Mouse (Mus musculus): ENCODE measurements around the gene Gripap1. TPM values are rescaled to one million over a fixed set of nuclear protein-coding genes. Genes with fewer than 3 reads are reported as not detected.
"Not testable (repeated sequence)": the region's sequence is repeated elsewhere in the genome, so short reads cannot be mapped to it uniquely, and the experiment has no call there.

Gripap1 gene
- polyA plus RNA-seq, 1 experiment from 2014 or later = 25.0 TPM

DNA sequence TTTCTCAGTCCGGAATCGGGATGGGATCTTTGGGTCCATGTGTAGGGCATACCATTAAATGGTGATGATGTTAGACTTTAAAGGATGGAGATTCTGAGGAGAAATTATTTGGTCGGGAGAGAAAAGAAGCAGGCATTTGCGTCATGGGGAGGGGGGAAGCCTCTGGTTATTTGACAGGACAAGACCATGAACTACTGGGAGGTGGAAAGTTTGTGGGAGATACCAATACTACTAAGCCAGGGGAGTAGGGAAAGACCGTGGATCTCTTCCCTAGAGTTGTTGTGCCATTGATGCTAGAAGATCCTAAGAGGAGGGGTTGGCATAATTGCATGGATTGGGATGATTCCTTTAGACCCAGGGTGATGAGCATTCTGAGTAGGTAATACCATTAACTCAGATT, 744 bp downstream of the Gripap1 start:
- Histone ChIP-seq H3K27ac (replicated peaks in 1 of 2; ENCODE audit: control insufficient read depth in 1 of 2, insufficient read depth in 1 of 2, low read depth in 2 of 2, low read length in 2 of 2) (no peak overlapping the region), H3K9me3 (ENCODE audit: control insufficient read depth, low read length) (no peaks in the 10 kb centered on the region), H3K27me3 (ENCODE audit: control insufficient read depth, insufficient read depth, low read length) (no peaks in the 10 kb centered on the region), H3K36me3 (ENCODE audit: control insufficient read depth, insufficient read depth, low read length) (0 out of 2 replicates have a peak, but pooled peaks cover 5% of the 10 kb centered on the region), H3K4me3 (ENCODE audit: control insufficient read depth in 1 of 2, insufficient read depth in 1 of 2, low read depth in 1 of 2, low read length in 2 of 2) (peak overlapping the region; percentile 55 to 70), H3K9ac (ENCODE audit: low read length) (peak overlapping the region; percentile 69), H3K4me2 (ENCODE audit: low read length) (peak overlapping the region; percentile 64), H3K4me1 (ENCODE audit: control insufficient read depth in 2 of 2, insufficient read depth in 2 of 2, low read length in 2 of 2) (no peaks in the 10 kb centered on the region; a peak in 1 of 4 replicates)
- ATAC-seq (ENCODE audit: insufficient number of reproducible peaks, insufficient read depth, low FRiP score, low read depth) = no peak
- 22% methylated on average over 5 of the region's 5 CpGs for WGBS

DNA sequence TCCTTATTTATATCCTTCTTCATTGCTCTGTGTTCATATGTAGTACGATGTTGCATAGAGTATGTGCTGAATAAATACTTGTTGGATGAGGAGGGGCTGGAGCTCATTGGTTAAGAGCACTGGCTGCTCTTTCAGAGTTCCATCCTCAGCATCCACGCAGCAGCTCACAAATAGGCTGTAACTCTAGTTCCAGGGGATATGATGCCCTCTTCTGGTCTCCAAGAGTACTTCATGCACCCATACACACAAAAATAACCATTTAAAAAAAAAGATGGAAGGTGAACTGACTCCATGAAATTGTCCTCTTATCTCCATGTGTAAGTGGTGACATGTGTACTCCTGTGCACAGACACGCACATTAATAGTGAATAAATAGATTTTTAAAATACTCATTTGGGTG, 3.8 kb downstream of the Gripap1 start:
- no peaks in the 10 kb centered on the region; a peak in 1 of 4 replicates for H3K4me1 ChIP-seq (ENCODE audit: control insufficient read depth in 2 of 2, insufficient read depth in 2 of 2, low read length in 2 of 2)
- no peaks in the 10 kb centered on the region for H3K9me3 ChIP-seq (ENCODE audit: control insufficient read depth, low read length)
- H3K4me2 ChIP-seq (ENCODE audit: low read length) = no peak overlapping the region
- no peak overlapping the region for H3K4me3 ChIP-seq (ENCODE audit: control insufficient read depth in 1 of 2, insufficient read depth in 1 of 2, low read depth in 1 of 2, low read length in 2 of 2)
- H3K27ac ChIP-seq (replicated peaks in 1 of 2; ENCODE audit: control insufficient read depth in 1 of 2, insufficient read depth in 1 of 2, low read depth in 2 of 2, low read length in 2 of 2) = no peak overlapping the region
- 0 out of 2 replicates have a peak, but pooled peaks cover 10% of the 10 kb centered on the region for H3K36me3 ChIP-seq (ENCODE audit: control insufficient read depth, insufficient read depth, low read length)
- H3K27me3 ChIP-seq (ENCODE audit: control insufficient read depth, insufficient read depth, low read length) = no peaks in the 10 kb centered on the region
- WGBS = 40% methylated on average over 3 of the region's 3 CpGs
- no peak overlapping the region for H3K9ac ChIP-seq (ENCODE audit: low read length)
- ATAC-seq (ENCODE audit: insufficient number of reproducible peaks, insufficient read depth, low FRiP score, low read depth) = no peak

GRCm38 (mm10) chrX:7795016-7795415, 5.5 kb downstream of the Gripap1 start:
- no peaks in the 10 kb centered on the region; a peak in 1 of 4 replicates for H3K4me1 ChIP-seq (ENCODE audit: control insufficient read depth in 2 of 2, insufficient read depth in 2 of 2, low read length in 2 of 2)
- H3K9ac ChIP-seq (ENCODE audit: low read length) = no peak overlapping the region
- H3K27me3 ChIP-seq (ENCODE audit: control insufficient read depth, insufficient read depth, low read length) = no peaks in the 10 kb centered on the region
- ATAC-seq (ENCODE audit: insufficient number of reproducible peaks, insufficient read depth, low FRiP score, low read depth) = no peak
- no peak overlapping the region for H3K27ac ChIP-seq (replicated peaks in 1 of 2; ENCODE audit: control insufficient read depth in 1 of 2, insufficient read depth in 1 of 2, low read depth in 2 of 2, low read length in 2 of 2)
- H3K4me3 ChIP-seq (ENCODE audit: control insufficient read depth in 1 of 2, insufficient read depth in 1 of 2, low read depth in 1 of 2, low read length in 2 of 2) = no peak overlapping the region
- no peak overlapping the region for H3K4me2 ChIP-seq (ENCODE audit: low read length)
- WGBS = 19% methylated on average over 7 of the region's 7 CpGs
- no peaks in the 10 kb centered on the region for H3K9me3 ChIP-seq (ENCODE audit: control insufficient read depth, low read length)
- H3K36me3 ChIP-seq (ENCODE audit: control insufficient read depth, insufficient read depth, low read length) = peaks cover 21% of the 10 kb centered on the region

GRCm38 (mm10) chrX:7797327-7797726, 7.8 kb downstream of the Gripap1 start:
- Histone ChIP-seq H3K4me2 (ENCODE audit: low read length) (no peak overlapping the region), H3K9me3 (ENCODE audit: control insufficient read depth, low read length) (no peaks in the 10 kb centered on the region), H3K27me3 (ENCODE audit: control insufficient read depth, insufficient read depth, low read length) (no peaks in the 10 kb centered on the region), H3K4me3 (ENCODE audit: control insufficient read depth in 1 of 2, insufficient read depth in 1 of 2, low read depth in 1 of 2, low read length in 2 of 2) (no peak overlapping the region), H3K4me1 (ENCODE audit: control insufficient read depth in 2 of 2, insufficient read depth in 2 of 2, low read length in 2 of 2) (no peaks in the 10 kb centered on the region), H3K9ac (ENCODE audit: low read length) (no peak overlapping the region), H3K36me3 (ENCODE audit: control insufficient read depth, insufficient read depth, low read length) (peaks cover 33% of the 10 kb centered on the region), H3K27ac (replicated peaks in 1 of 2; ENCODE audit: control insufficient read depth in 1 of 2, insufficient read depth in 1 of 2, low read depth in 2 of 2, low read length in 2 of 2) (no peak overlapping the region)
- no peak for ATAC-seq (ENCODE audit: insufficient number of reproducible peaks, insufficient read depth, low FRiP score, low read depth)
- WGBS = 77% methylated on average over 3 of the region's 3 CpGs

GRCm38 (mm10) chrX:7802157-7802556, 12.6 kb downstream of the Gripap1 start:
- not testable (repeated sequence) for H3K4me2 ChIP-seq (ENCODE audit: low read length); H3K27ac ChIP-seq (replicated peaks in 1 of 2; ENCODE audit: control insufficient read depth in 1 of 2, insufficient read depth in 1 of 2, low read depth in 2 of 2, low read length in 2 of 2); H3K27me3 ChIP-seq (ENCODE audit: control insufficient read depth, insufficient read depth, low read length); H3K4me3 ChIP-seq (ENCODE audit: control insufficient read depth in 1 of 2, insufficient read depth in 1 of 2, low read depth in 1 of 2, low read length in 2 of 2); ATAC-seq (ENCODE audit: insufficient number of reproducible peaks, insufficient read depth, low FRiP score, low read depth); H3K4me1 ChIP-seq (ENCODE audit: control insufficient read depth in 2 of 2, insufficient read depth in 2 of 2, low read length in 2 of 2); H3K9me3 ChIP-seq (ENCODE audit: control insufficient read depth, low read length); H3K9ac ChIP-seq (ENCODE audit: low read length)
- H3K36me3 ChIP-seq (ENCODE audit: control insufficient read depth, insufficient read depth, low read length) = peaks cover 54% of the 10 kb centered on the region
- 78% methylated on average over 2 of the region's 2 CpGs for WGBS

DNA sequence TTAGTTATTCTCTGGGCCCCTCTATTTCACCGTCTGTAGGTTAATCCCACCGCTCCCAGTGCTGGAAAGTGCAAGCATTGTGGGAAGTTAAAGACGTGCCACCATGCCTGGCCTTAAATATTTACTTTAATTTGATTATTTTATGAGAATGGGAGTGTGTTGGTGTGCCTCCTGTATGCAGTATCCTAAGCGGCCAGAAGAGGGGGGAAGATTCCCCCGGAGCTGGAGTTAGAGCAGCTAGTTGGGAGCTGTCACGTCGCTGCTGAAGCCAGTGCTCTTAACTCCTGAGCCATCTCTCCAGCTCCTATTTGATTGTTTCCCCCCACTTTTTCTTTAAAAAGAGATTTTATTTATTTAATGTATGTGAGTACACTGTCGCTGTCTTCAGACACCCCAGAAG, 25.5 kb downstream of the Gripap1 start:
- H3K4me2 ChIP-seq (ENCODE audit: low read length); H3K4me3 ChIP-seq (ENCODE audit: control insufficient read depth in 1 of 2, insufficient read depth in 1 of 2, low read depth in 1 of 2, low read length in 2 of 2); H3K9ac ChIP-seq (ENCODE audit: low read length); H3K9me3 ChIP-seq (ENCODE audit: control insufficient read depth, low read length); ATAC-seq (ENCODE audit: insufficient number of reproducible peaks, insufficient read depth, low FRiP score, low read depth); H3K27me3 ChIP-seq (ENCODE audit: control insufficient read depth, insufficient read depth, low read length); H3K4me1 ChIP-seq (ENCODE audit: control insufficient read depth in 2 of 2, insufficient read depth in 2 of 2, low read length in 2 of 2); H3K27ac ChIP-seq (replicated peaks in 1 of 2; ENCODE audit: control insufficient read depth in 1 of 2, insufficient read depth in 1 of 2, low read depth in 2 of 2, low read length in 2 of 2): not testable (repeated sequence)
- 51% methylated on average over 8 of the region's 8 CpGs for WGBS
- H3K36me3 ChIP-seq (ENCODE audit: control insufficient read depth, insufficient read depth, low read length) = peaks cover 42% of the 10 kb centered on the region; the same call in 1 of the 2 replicates

DNA sequence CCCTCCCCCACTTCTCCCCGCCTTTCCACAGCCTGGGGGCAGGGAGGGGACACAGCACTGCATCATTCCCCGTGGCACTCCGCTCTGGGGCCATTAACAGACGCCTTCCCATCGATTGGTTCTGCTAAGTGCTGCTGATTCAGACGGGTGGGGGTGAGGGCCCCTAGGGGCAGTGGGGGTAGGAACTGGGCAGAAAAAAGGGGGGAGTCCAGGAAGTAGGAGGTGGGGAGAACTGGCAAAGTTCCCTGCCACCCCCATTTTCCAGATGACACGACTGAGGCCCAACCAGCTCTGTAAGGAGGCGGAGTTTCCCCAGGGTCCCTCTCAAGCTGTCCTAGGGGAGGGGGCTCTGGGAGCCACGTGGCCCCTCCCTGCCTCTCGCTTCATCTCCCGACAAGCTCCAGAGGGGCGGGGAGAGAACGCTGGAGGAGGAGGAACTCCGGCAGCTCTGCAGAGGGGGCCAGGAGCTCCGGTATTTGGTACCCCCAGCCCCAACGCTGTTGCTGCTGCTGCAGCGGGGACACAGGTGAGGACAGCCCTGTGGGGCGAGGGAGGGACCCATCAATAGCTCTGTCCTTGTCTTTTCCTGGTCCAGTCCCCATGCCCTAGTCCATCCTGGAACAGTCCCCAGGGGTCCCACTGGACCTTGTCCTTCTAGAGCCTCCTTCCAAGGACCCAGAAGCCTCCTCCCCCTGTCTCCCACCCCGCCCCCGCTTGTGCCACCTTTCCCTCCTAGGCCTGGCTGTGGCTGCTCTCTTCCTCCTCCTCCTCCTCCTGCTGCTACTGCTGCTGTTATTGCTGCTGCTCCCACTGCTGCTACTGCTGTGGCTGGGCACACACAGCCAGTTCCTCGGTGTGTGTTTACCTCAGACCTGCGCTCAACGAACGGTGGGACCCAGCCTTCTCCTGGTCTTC, 32.6 kb downstream of the Gripap1 start, which contains the start of gene Kcnd1:
Kcnd1 (plus strand) TSS at position 425 of the 915 bp plus-strand sequence.
- 12% methylated on average over 24 of the region's 24 CpGs for WGBS
- Histone ChIP-seq H3K9me3 (ENCODE audit: control insufficient read depth, low read length) (no peaks in the 10 kb centered on the region), H3K27ac (replicated peaks in 1 of 2; ENCODE audit: control insufficient read depth in 1 of 2, insufficient read depth in 1 of 2, low read depth in 2 of 2, low read length in 2 of 2) (no peak within 1 kb of the TSS), H3K27me3 (ENCODE audit: control insufficient read depth, insufficient read depth, low read length) (no peaks in the 10 kb centered on the region), H3K9ac (ENCODE audit: low read length) (peak within 1 kb of the TSS; percentile 45), H3K36me3 (ENCODE audit: control insufficient read depth, insufficient read depth, low read length) (0 out of 2 replicates have a peak, but pooled peaks cover 21% of the 10 kb centered on the region), H3K4me2 (ENCODE audit: low read length) (peak within 1 kb of the TSS; percentile 71), H3K4me3 (ENCODE audit: control insufficient read depth in 1 of 2, insufficient read depth in 1 of 2, low read depth in 1 of 2, low read length in 2 of 2) (peak within 1 kb of the TSS; percentile 37 to 40), H3K4me1 (ENCODE audit: control insufficient read depth in 2 of 2, insufficient read depth in 2 of 2, low read length in 2 of 2) (peaks cover 3% of the 10 kb centered on the region in 2 experiments; a peak in 1 of 4 replicates)
- ATAC-seq (ENCODE audit: insufficient number of reproducible peaks, insufficient read depth, low FRiP score, low read depth) = 0 out of 2 replicates have a peak, but pooled peaks have one; percentile 35

Data from heart, embryonic 14.5 days (tissue).